Mouse (Mus musculus) CH12.LX (cell line): Measurements from ENCODE around the gene Lrrc63. TPM values are rescaled to one million over a fixed set of nuclear protein-coding genes. Genes with fewer than 3 reads are reported as not detected.

Experiments
- DNase-seq: peaks from one replicate; pipeline ENCODE4 v3.0.0-alpha.2; 2013; ENCODE audit errors: extremely low read depth
- H3K27ac ChIP-seq: 2 replicates; pipeline ENCODE4 v1.5.1; 2012; ENCODE audit warnings: low read depth, mild to moderate bottlenecking, control low read depth, moderate library complexity; ENCODE audit not compliant: insufficient read depth
- H3K27me3 ChIP-seq: replicated peaks from 2 replicates; pipeline ENCODE3; 2012; ENCODE audit warnings: inconsistent platforms
- H3K36me3 ChIP-seq, 2 experiments: replicated peaks in 1 of 2; 2 replicates each; pipeline versions ENCODE3 to v1.6.1; 2012; ENCODE audit warnings: inconsistent platforms in 1 of 2, low read length in 1 of 2, mild to moderate bottlenecking in 1 of 2, mixed read lengths in 1 of 2, moderate library complexity in 1 of 2; ENCODE audit not compliant: control insufficient read depth in 1 of 2, insufficient read depth in 1 of 2
- H3K4me1 ChIP-seq, 2 experiments: 2 replicates each; pipeline ENCODE4 v1.6.1; 2012; ENCODE audit warnings: inconsistent platforms in 1 of 2, moderate library complexity in 1 of 2; ENCODE audit not compliant: insufficient read depth in 2 of 2, control insufficient read depth in 1 of 2
- H3K4me2 ChIP-seq: 2 replicates; pipeline ENCODE4 v1.6.1; 2012; ENCODE audit warnings: low read depth, mild to moderate bottlenecking, control low read depth; ENCODE audit not compliant: poor library complexity, insufficient read depth, severe bottlenecking
- H3K4me3 ChIP-seq, 3 experiments: fragments of 150-350 bp in 1 of 3; sonication (generic) in 1 of 3; replicated peaks in 1 of 3; 2 replicates each; pipeline versions ENCODE3 to v1.5.1; 2011 to 2012; ENCODE audit warnings: low read depth in 2 of 3, low read length in 2 of 3, mild to moderate bottlenecking in 2 of 3, moderate library complexity in 2 of 3, control low read depth in 1 of 3, improper control_type of control experiment in 1 of 3, inconsistent platforms in 1 of 3, mixed read lengths in 1 of 3; ENCODE audit not compliant: poor library complexity in 1 of 3
- H3K79me2 ChIP-seq: replicated peaks from 2 replicates; pipeline ENCODE4 v1.6.1; 2012; ENCODE audit warnings: mild to moderate bottlenecking, moderate library complexity; ENCODE audit not compliant: control insufficient read depth, poor library complexity, insufficient read depth, severe bottlenecking; ENCODE audit errors: extremely low read depth
- H3K9ac ChIP-seq: 2 replicates; pipeline ENCODE4 v1.6.1; 2012; ENCODE audit warnings: low read depth, mild to moderate bottlenecking, control low read depth, moderate library complexity; ENCODE audit not compliant: insufficient read depth
- H3K9me3 ChIP-seq: replicated peaks from 2 replicates; pipeline ENCODE3; 2012; ENCODE audit warnings: low read length, inconsistent platforms, mixed read lengths
- BHLHE40 ChIP-seq: IDR thresholded peaks from 2 replicates; pipeline ENCODE4 v1.6.1; 2011; ENCODE audit warnings: mild to moderate bottlenecking, low read depth, low read length, improper control_type of control experiment
- CHD2 ChIP-seq: IDR thresholded peaks from 2 replicates; pipeline ENCODE4 v1.6.1; 2011; ENCODE audit warnings: low read length, improper control_type of control experiment
- CTCF ChIP-seq, 2 experiments: IDR thresholded peaks in 1 of 2; conservative IDR thresholded peaks in 1 of 2; 2 replicates each; pipeline ENCODE4 v1.5.1; 2011 to 2012; ENCODE audit warnings: low read depth in 2 of 2, low read length in 2 of 2, improper control_type of control experiment in 1 of 2, inconsistent platforms in 1 of 2, mild to moderate bottlenecking in 1 of 2, moderate library complexity in 1 of 2
- E2F4 ChIP-seq: IDR thresholded peaks from 2 replicates; pipeline ENCODE4 v1.6.1; 2011; ENCODE audit warnings: low read depth, low read length, improper control_type of control experiment; ENCODE audit not compliant: insufficient replicate concordance
- ELF1 ChIP-seq: IDR thresholded peaks from 2 replicates; pipeline ENCODE4 v1.6.1; 2014; ENCODE audit warnings: low read depth, mild to moderate bottlenecking, inconsistent platforms, low read length, improper control_type of control experiment
- EP300 ChIP-seq: IDR thresholded peaks from 2 replicates; pipeline ENCODE4 v1.6.1; 2011; ENCODE audit warnings: low read length, improper control_type of control experiment
- GABPA ChIP-seq: IDR thresholded peaks from 2 replicates; pipeline ENCODE4 v1.6.1; 2012; ENCODE audit warnings: low read depth, low read length, improper control_type of control experiment, inconsistent platforms; ENCODE audit not compliant: insufficient replicate concordance
- HCFC1 ChIP-seq: IDR thresholded peaks from 2 replicates; pipeline ENCODE4 v1.6.1; 2012; ENCODE audit warnings: low read depth, mild to moderate bottlenecking, inconsistent platforms, low read length, improper control_type of control experiment
- IRF4 ChIP-seq: IDR thresholded peaks from 2 replicates; pipeline ENCODE4 v1.6.1; 2014; ENCODE audit warnings: low read depth, mild to moderate bottlenecking, inconsistent platforms, low read length, improper control_type of control experiment
- JUN ChIP-seq: IDR thresholded peaks from 2 replicates; pipeline ENCODE4 v1.6.1; 2011; ENCODE audit warnings: low read depth, mild to moderate bottlenecking, low read length, improper control_type of control experiment, moderate library complexity; ENCODE audit not compliant: insufficient read depth
- JUND ChIP-seq: conservative IDR thresholded peaks from 2 replicates; pipeline ENCODE4 v1.6.1; 2011; ENCODE audit warnings: low read depth, low read length, improper control_type of control experiment
- KAT2A ChIP-seq: IDR thresholded peaks from 2 replicates; pipeline ENCODE4 v1.6.1; 2012; ENCODE audit warnings: low read length, improper control_type of control experiment, inconsistent platforms; ENCODE audit not compliant: insufficient replicate concordance
- MAFK ChIP-seq: IDR thresholded peaks from 2 replicates; pipeline ENCODE4 v1.6.1; 2011; ENCODE audit warnings: low read length, improper control_type of control experiment; ENCODE audit not compliant: insufficient replicate concordance
- MAX ChIP-seq: IDR thresholded peaks from 2 replicates; pipeline ENCODE4 v1.6.1; 2011; ENCODE audit warnings: low read length, improper control_type of control experiment
- MEF2A ChIP-seq: IDR thresholded peaks from 2 replicates; pipeline ENCODE4 v1.6.1; 2014; ENCODE audit warnings: low read depth, mild to moderate bottlenecking, inconsistent platforms, low read length, improper control_type of control experiment, borderline replicate concordance
- MYC ChIP-seq: IDR thresholded peaks from 2 replicates; pipeline ENCODE4 v1.6.1; 2011; ENCODE audit warnings: low read depth, mild to moderate bottlenecking, improper control_type of control experiment, low read length
- PAX5 ChIP-seq: IDR thresholded peaks from 2 replicates; pipeline ENCODE4 v1.6.1; 2012; ENCODE audit warnings: low read length, inconsistent platforms, mixed read lengths
- POLR2A ChIP-seq: IDR thresholded peaks from 2 replicates; pipeline ENCODE4 v1.6.1; 2011; ENCODE audit warnings: low read depth, mild to moderate bottlenecking, improper control_type of control experiment, low read length
- RAD21 ChIP-seq: IDR thresholded peaks from 2 replicates; pipeline ENCODE4 v1.6.1; 2011; ENCODE audit warnings: low read depth, mild to moderate bottlenecking, low read length, improper control_type of control experiment, moderate library complexity
- RCOR1 ChIP-seq: conservative IDR thresholded peaks from 2 replicates; pipeline ENCODE4 v1.6.1; 2012; ENCODE audit warnings: low read depth, mild to moderate bottlenecking, inconsistent platforms, low read length, improper control_type of control experiment
- SIN3A ChIP-seq: IDR thresholded peaks from 2 replicates; pipeline ENCODE4 v1.6.1; 2012; ENCODE audit warnings: low read length, improper control_type of control experiment, inconsistent platforms
- SMC3 ChIP-seq: IDR thresholded peaks from 2 replicates; pipeline ENCODE4 v1.6.1; 2011; ENCODE audit warnings: low read depth, low read length, improper control_type of control experiment
- TCF12 ChIP-seq: IDR thresholded peaks from 2 replicates; pipeline ENCODE4 v1.6.1; 2014; ENCODE audit warnings: low read depth, mild to moderate bottlenecking, inconsistent platforms, low read length, improper control_type of control experiment
- UBTF ChIP-seq: IDR thresholded peaks from 2 replicates; pipeline ENCODE4 v1.6.1; 2012; ENCODE audit warnings: low read depth, mild to moderate bottlenecking, inconsistent platforms, low read length, improper control_type of control experiment, moderate library complexity
- USF1 ChIP-seq: IDR thresholded peaks from 2 replicates; pipeline ENCODE4 v1.6.1; 2014; ENCODE audit warnings: low read depth, mild to moderate bottlenecking, inconsistent platforms, low read length, improper control_type of control experiment
- USF2 ChIP-seq: conservative IDR thresholded peaks from 2 replicates; pipeline ENCODE4 v1.6.1; 2011; ENCODE audit warnings: low read depth, low read length, improper control_type of control experiment
- ZC3H11A ChIP-seq: IDR thresholded peaks from 2 replicates; pipeline ENCODE4 v1.6.1; 2012; ENCODE audit warnings: low read depth, mild to moderate bottlenecking, inconsistent platforms, low read length, improper control_type of control experiment
- ZMIZ1 ChIP-seq: IDR thresholded peaks from 2 replicates; pipeline ENCODE4 v1.6.1; 2012; ENCODE audit warnings: low read depth, mild to moderate bottlenecking, inconsistent platforms, low read length, improper control_type of control experiment
- dilution Hi-C: fragments of 300-500 bp; cut with MboI; formaldehyde crosslinking; loops from 2 replicates; pipeline ENCODE4 v1.14.3; 2020; ENCODE audit warnings: low sequenced_read_pairs; ENCODE audit not compliant: extremely low pct_unique_long_range_greater_than_20kb, extremely low pct_ligation_motif_present
- in situ Hi-C: fragments of 300-500 bp; cut with MboI; formaldehyde crosslinking; loops from 3 replicates; pipeline ENCODE4 v1.14.3; 2019; ENCODE audit warnings: low sequenced_read_pairs, low pct_ligation_motif_present, low pct_unique_long_range_greater_than_20kb, mixed read lengths
- polyA plus RNA-seq: library from polyadenylated mRNA; unstranded; fragments of >175 nt; gene quantifications from 2 replicates; pipeline ENCODE4 v1.2.1, GENCODE M21; 2012; ENCODE audit warnings: low read depth; ENCODE audit not compliant: insufficient read length
- total RNA-seq, 2 experiments: library from RNA; depleted of rRNA; stranded (reverse); fragments of 300-350 nt in 1 of 2; fragments of >200 nt in 1 of 2; gene quantifications; 2 replicates each; pipeline ENCODE4 v1.2.3; 2012 to 2014

Gene Lrrc63
- total and polyA plus RNA-seq, 3 experiments: not detected

DNA sequence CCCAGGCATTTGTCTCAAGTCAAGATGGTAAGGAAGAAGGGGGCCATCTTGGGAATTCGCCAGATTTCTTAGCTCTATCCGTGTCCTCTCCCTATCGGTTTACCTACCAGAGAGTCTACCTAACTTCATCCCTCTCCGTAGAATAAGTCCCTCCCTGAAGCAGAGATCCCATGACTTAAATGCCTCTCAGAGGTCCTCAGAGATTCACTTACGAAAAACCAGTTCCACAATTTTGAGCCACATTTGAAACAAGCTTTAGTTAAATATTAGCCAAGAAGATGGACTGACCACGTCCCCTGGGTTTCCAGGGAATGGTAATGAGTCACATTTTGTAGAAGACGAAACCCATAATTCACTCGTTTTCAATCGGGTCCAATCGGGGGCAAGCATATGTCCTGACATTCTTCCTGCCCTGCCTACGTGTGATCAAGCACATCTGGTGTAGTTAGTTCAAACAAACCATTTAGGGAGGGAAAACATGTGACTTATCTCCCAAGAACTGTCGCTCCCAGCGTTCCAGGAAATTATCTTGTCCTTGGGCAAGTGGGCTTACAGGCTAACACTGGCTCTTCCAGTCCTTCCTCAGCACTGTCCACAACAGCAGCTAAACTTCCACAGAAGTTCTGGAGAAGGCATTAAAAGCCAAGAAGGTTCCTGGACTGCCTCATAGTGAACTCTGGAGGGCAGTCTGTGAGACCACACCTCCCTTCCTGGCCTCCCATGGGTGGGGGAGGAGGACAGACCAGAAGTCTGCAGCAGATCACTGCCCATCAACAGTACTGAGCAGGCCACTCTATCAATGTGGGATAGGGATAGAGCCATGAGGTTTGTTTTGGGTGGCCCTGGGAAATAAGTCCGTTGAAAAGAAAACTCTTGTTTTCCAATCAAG lies 76.0 kb downstream of the Lrrc63 start:
- in situ Hi-C loops: loop anchor here (10.0 to 25.0 kb wide), 2 partner anchors 140 to 658 kb away; no protein-coding TSS in a partner anchor
- no peak for DNase-seq
- Histone ChIP-seq H3K36me3 (peaks cover 33 to 64% of the 10 kb centered on the region in 2 experiments), H3K79me2 (no peaks in the 10 kb centered on the region), H3K9ac (no peak overlapping the region), H3K27me3 (no peaks in the 10 kb centered on the region), H3K9me3 (no peaks in the 10 kb centered on the region), H3K4me3 (no peak overlapping the region), H3K4me2 (no peak overlapping the region), H3K4me1 (peaks cover 25 to 58% of the 10 kb centered on the region in 2 experiments), H3K27ac (0 out of 2 replicates have a peak overlapping the region, but pooled peaks have one; percentile 5)
- no peak for TF ChIP-seq POLR2A
- TF ChIP-seq E2F4: no peak
- TF ChIP-seq EP300: no peak
- no peak for TF ChIP-seq RAD21
- dilution Hi-C loops: no loop called here

- H3K9me3 ChIP-seq: no peaks in the 10 kb centered on the region
- H3K4me3 ChIP-seq: no peak overlapping the region
- no peaks in the 10 kb centered on the region for H3K79me2 ChIP-seq
- no peak overlapping the region for H3K27ac ChIP-seq
- DNase-seq: no peak
- no peak overlapping the region for H3K9ac ChIP-seq
- no peak overlapping the region for H3K4me2 ChIP-seq
- peaks cover 52 to 75% of the 10 kb centered on the region in 2 experiments for H3K36me3 ChIP-seq
- peaks cover 18 to 42% of the 10 kb centered on the region in 2 experiments for H3K4me1 ChIP-seq
- TF ChIP-seq JUND (no peak), ZMIZ1 (no peak), SMC3 (peak; percentile 52), CHD2 (peak; percentile 14; the same call in 1 of the 2 replicates), RCOR1 (no peak), UBTF (no peak), TCF12 (no peak), USF2 (no peak), EP300 (no peak), JUN (no peak), CTCF (conservative IDR thresholded peaks at IDR 0.05 in 1 of 2, IDR thresholded peaks at IDR 0.05 in 1 of 2; ENCODE audit: low read depth in 2 of 2, low read length in 2 of 2) (peak; percentile 50 to 65), BHLHE40 (no peak), RAD21 (peak; percentile 53), MYC (no peak), KAT2A (no peak), POLR2A (no peak), IRF4 (no peak), MAX (no peak), ELF1 (no peak), HCFC1 (no peak), PAX5 (no peak), GABPA (no peak), ZC3H11A (no peak), MAFK (no peak), USF1 (no peak), SIN3A (no peak), MEF2A (no peak)
- in situ Hi-C loops: loop anchor here (10.0 to 25.0 kb wide), 2 partner anchors 142 to 660 kb away; no protein-coding TSS in a partner anchor
- dilution Hi-C loops: no loop called here
- no peaks in the 10 kb centered on the region for H3K27me3 ChIP-seq
These were observed 78.2 kb downstream of the Lrrc63 start for GRCm38 (mm10) chr14:75052451-75052850.
